8 mouse cellular contexts compared by ENCODE assay signal in the genomic region with DNA sequence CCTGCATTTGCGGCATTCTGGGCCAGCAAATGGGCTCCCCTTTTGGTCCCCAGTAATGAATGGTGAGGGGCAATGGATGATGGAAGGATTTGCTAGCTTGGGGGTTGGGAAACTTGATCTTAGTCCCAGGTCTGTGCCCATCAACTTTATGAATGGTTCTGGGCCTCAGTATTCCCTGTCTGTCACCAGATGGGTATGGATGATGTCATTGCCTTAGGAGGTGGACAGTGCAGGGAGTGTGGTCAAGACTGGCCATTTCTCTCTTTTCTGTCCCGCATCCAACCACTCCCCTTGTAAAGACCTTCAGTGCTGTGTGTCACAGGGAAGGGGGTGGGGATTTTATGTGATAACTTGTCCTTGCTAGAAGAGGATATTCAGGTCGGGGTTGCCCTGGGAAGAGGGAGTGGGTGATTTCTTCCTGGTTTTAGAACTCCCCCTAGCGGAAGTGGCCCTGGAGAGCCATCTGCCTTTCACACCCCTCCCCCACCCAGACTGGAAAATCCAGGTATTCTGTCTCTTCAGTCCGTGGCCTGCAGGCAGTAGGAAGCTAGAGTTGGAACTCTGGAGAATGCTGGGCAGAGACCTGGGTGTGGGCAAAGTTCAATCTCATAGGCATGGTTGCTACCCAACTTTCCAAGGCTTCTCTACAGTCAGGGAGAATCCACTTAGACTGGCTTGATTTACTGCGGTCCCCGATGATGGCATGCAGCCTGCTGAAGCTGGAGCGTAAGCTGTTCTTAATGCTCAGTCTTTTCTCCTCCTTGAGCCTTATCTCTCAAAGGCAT. TPM values are rescaled to one million over a fixed set of nuclear protein-coding genes. Genes with fewer than 3 reads are reported as not detected.
DNase-seq lines count a peak whose midpoint lies in the region; ATAC-seq and TF ChIP-seq lines count a peak whose summit lies in the region.

No protein-coding gene starts in this region.

- H3K9ac ChIP-seq in intestine, embryonic 16.5 days (ENCODE audit: low read depth, low read length), result peak overlapping the region; percentile 79
- no peak overlapping the region for H3K9ac ChIP-seq in liver, embryonic 16.5 days (ENCODE audit: low read depth, low read length)

- H3K36me3 ChIP-seq in intestine, embryonic 16.5 days (ENCODE audit: control insufficient read depth, insufficient read depth, low read length), result no peaks in the 10 kb centered on the region
- no peaks in the 10 kb centered on the region for H3K36me3 ChIP-seq in liver, embryonic 16.5 days (ENCODE audit: control insufficient read depth, insufficient read depth)

- no peak for TF ChIP-seq CTCF in olfactory bulb, adult 2 months (IDR thresholded peaks at IDR 0.05; ENCODE audit: insufficient read depth, low read depth, low read length)

- peak; percentile 5 for ATAC-seq in intestine, embryonic 16.5 days
- no peak for ATAC-seq in liver, embryonic 16.5 days (ENCODE audit: low read depth)
- ATAC-seq in granulocyte monocyte progenitor cell, adult 5-6 weeks (replicated peaks; ENCODE audit: poor library complexity, severe bottlenecking), result no peak

- no peak for TF ChIP-seq POLR2A in olfactory bulb, adult 2 months (IDR thresholded peaks at IDR 0.05; ENCODE audit: insufficient read depth, low read depth, low read length)

- H3K9me3 ChIP-seq in intestine, embryonic 16.5 days (ENCODE audit: control insufficient read depth, low read length), result no peaks in the 10 kb centered on the region
- H3K9me3 ChIP-seq in liver, embryonic 16.5 days (replicated peaks; ENCODE audit: control insufficient read depth, low read length), result no peaks in the 10 kb centered on the region

- H3K4me3 ChIP-seq in intestine, embryonic 16.5 days (ENCODE audit: low read length), result peak overlapping the region; percentile 68
- H3K4me3 ChIP-seq in liver, embryonic 16.5 days (ENCODE audit: low read depth, low read length), result peak overlapping the region; percentile 77
- H3K4me3 ChIP-seq in olfactory bulb, adult 2 months (ENCODE audit: insufficient read depth, low read depth, low read length), result peak overlapping the region; percentile 85

- peak overlapping the region; percentile 95 for H3K27ac ChIP-seq in intestine, embryonic 16.5 days (ENCODE audit: low read length)
- peak overlapping the region; percentile 31; the same call in 1 of the 2 replicates for H3K27ac ChIP-seq in liver, embryonic 16.5 days (ENCODE audit: low read length)
- no peak overlapping the region for H3K27ac ChIP-seq in olfactory bulb, adult 2 months (ENCODE audit: insufficient read depth, low read depth, low read length)

- peak; percentile 56 to 71 for DNase-seq in heart, adult 18-20 months
- DNase-seq in heart, adult 8-10 months (ENCODE audit: low spot score), result no peak
- peak; percentile 84 for DNase-seq in adrenal gland, adult 8-10 months
- peak; percentile 75 for DNase-seq in fat pad, adult 2 months (ENCODE audit: extremely low read depth, low read depth, low spot score)

- H3K27me3 ChIP-seq in intestine, embryonic 16.5 days (replicated peaks; ENCODE audit: control insufficient read depth, insufficient read depth, low read length), result no peaks in the 10 kb centered on the region
- H3K27me3 ChIP-seq in liver, embryonic 16.5 days (ENCODE audit: control insufficient read depth, insufficient read depth, low read depth, low read length), result peaks cover 2% of the 10 kb centered on the region; the same call in 1 of the 2 replicates

- peak overlapping the region; percentile 77 for H3K4me2 ChIP-seq in intestine, embryonic 16.5 days (ENCODE audit: low read depth, low read length)
- H3K4me2 ChIP-seq in liver, embryonic 16.5 days (ENCODE audit: low read depth, low read length), result peak overlapping the region; percentile 89

- peaks cover 64% of the 10 kb centered on the region for H3K4me1 ChIP-seq in intestine, embryonic 16.5 days (ENCODE audit: control insufficient read depth, insufficient read depth, low read length)
- H3K4me1 ChIP-seq in liver, embryonic 16.5 days (ENCODE audit: control insufficient read depth, low read depth, low read length), result peaks cover 25% of the 10 kb centered on the region
- H3K4me1 ChIP-seq in olfactory bulb, adult 2 months (ENCODE audit: control insufficient read depth, insufficient read depth, low read length), result peaks cover 33% of the 10 kb centered on the region

- 14% methylated on average over 8 of the region's 8 CpGs for WGBS in intestine, embryonic 16.5 days
- WGBS in liver, embryonic 16.5 days (ENCODE audit: insufficient replicate concordance), result 36% methylated on average over 8 of the region's 8 CpGs
- 28% methylated on average over 8 of the region's 8 CpGs for WGBS in olfactory bulb, adult 2 months

RNA-seq across cellular contexts. Expression of gene Lasp1, which starts 2.8 kb away (rescaled TPM):
- total RNA-seq in heart, adult 18-20 months (2021), result 10 to 100 TPM; 34.9 to 36.6 TPM
- 10 to 100 TPM; 20.1 to 32.0 (median 25.8) TPM for total RNA-seq in heart, adult 8-10 months (2022)
- 100 to 1,000 TPM; 131 to 177 (median 143) TPM for total RNA-seq in adrenal gland, adult 8-10 months (2022)
- polyA plus RNA-seq in intestine, embryonic 16.5 days (2015; fragmentation: Nextera tagmentation; extraction: Ambion mirVana), result 141 and 148 TPM in 2 replicates
- polyA plus RNA-seq in liver, embryonic 16.5 days (2015; fragmentation: Nextera tagmentation; extraction: Ambion mirVana), result 32.3 and 38.3 TPM in 2 replicates
- polyA plus RNA-seq in olfactory bulb, adult 2 months (2012; ENCODE audit: insufficient read depth, insufficient read length, low replicate concordance, missing spikeins), result not detected in 2 replicates
- 60.5 and 60.7 TPM in 2 replicates for total RNA-seq in granulocyte monocyte progenitor cell, adult 5-6 weeks (2014; fragmentation: Nextera tagmentation)
- total RNA-seq in granulocyte monocyte progenitor cell, adult 5-6 weeks (2017), result 92.5 and 124 TPM in 2 replicates

RNA-seq across cellular contexts. Expression of gene Rpl23, which starts 19.4 kb away (rescaled TPM):
- 100 to 1,000 TPM; 505 to 584 TPM for total RNA-seq in heart, adult 18-20 months (2021)
- 100 to 1,000 TPM; 425 to 610 (median 521) TPM for total RNA-seq in heart, adult 8-10 months (2022)
- 100 to 1,000 TPM; 753 to 943 (median 843) TPM for total RNA-seq in adrenal gland, adult 8-10 months (2022)
- polyA plus RNA-seq in intestine, embryonic 16.5 days (2015; fragmentation: Nextera tagmentation; extraction: Ambion mirVana), result 466 and 491 TPM in 2 replicates
- 232 and 261 TPM in 2 replicates for polyA plus RNA-seq in liver, embryonic 16.5 days (2015; fragmentation: Nextera tagmentation; extraction: Ambion mirVana)
- 695 TPM in 1 of 2 replicates, not detected in the other for polyA plus RNA-seq in olfactory bulb, adult 2 months (2012; ENCODE audit: insufficient read depth, insufficient read length, low replicate concordance, missing spikeins)
- 2,177 and 2,335 TPM in 2 replicates for total RNA-seq in granulocyte monocyte progenitor cell, adult 5-6 weeks (2014; fragmentation: Nextera tagmentation)
- 2,263 and 3,329 TPM in 2 replicates for total RNA-seq in granulocyte monocyte progenitor cell, adult 5-6 weeks (2017)

RNA-seq across cellular contexts. Expression of gene 1700001P01Rik, which starts 25.9 kb away (rescaled TPM):
- not detected for total RNA-seq in heart, adult 18-20 months (2021)
- not detected for total RNA-seq in heart, adult 8-10 months (2022)
- total RNA-seq in adrenal gland, adult 8-10 months (2022), result under 1 TPM in 3 of 4 experiments, not detected in 1; 0.49 to 0.67 (median 0.62) TPM
- not detected in 2 replicates for polyA plus RNA-seq in intestine, embryonic 16.5 days (2015; fragmentation: Nextera tagmentation; extraction: Ambion mirVana)
- polyA plus RNA-seq in liver, embryonic 16.5 days (2015; fragmentation: Nextera tagmentation; extraction: Ambion mirVana), result not detected in 2 replicates
- not detected in 2 replicates for polyA plus RNA-seq in olfactory bulb, adult 2 months (2012; ENCODE audit: insufficient read depth, insufficient read length, low replicate concordance, missing spikeins)
- not detected in 2 replicates for total RNA-seq in granulocyte monocyte progenitor cell, adult 5-6 weeks (2014; fragmentation: Nextera tagmentation)
- not detected in 2 replicates for total RNA-seq in granulocyte monocyte progenitor cell, adult 5-6 weeks (2017)

RNA-seq across cellular contexts. Expression of gene Cwc25, which starts 35.2 kb away (rescaled TPM):
- total RNA-seq in heart, adult 18-20 months (2021), result 1 to 10 TPM; 6.4 to 8.4 TPM
- 1 to 10 TPM; 6.1 to 7.1 (median 6.3) TPM for total RNA-seq in heart, adult 8-10 months (2022)
- total RNA-seq in adrenal gland, adult 8-10 months (2022), result 10 to 100 TPM; 22.2 to 26.6 (median 23.1) TPM
- 11.1 and 11.9 TPM in 2 replicates for polyA plus RNA-seq in intestine, embryonic 16.5 days (2015; fragmentation: Nextera tagmentation; extraction: Ambion mirVana)
- polyA plus RNA-seq in liver, embryonic 16.5 days (2015; fragmentation: Nextera tagmentation; extraction: Ambion mirVana), result 5.4 and 6.0 TPM in 2 replicates
- not detected in 2 replicates for polyA plus RNA-seq in olfactory bulb, adult 2 months (2012; ENCODE audit: insufficient read depth, insufficient read length, low replicate concordance, missing spikeins)
- 9.0 and 13.0 TPM in 2 replicates for total RNA-seq in granulocyte monocyte progenitor cell, adult 5-6 weeks (2014; fragmentation: Nextera tagmentation)
- total RNA-seq in granulocyte monocyte progenitor cell, adult 5-6 weeks (2017), result 16.3 and 18.9 TPM in 2 replicates

RNA-seq across cellular contexts. Expression of gene B230217C12Rik, which starts 39.0 kb away (rescaled TPM):
- under 1 TPM; 0.51 to 0.55 TPM for total RNA-seq in heart, adult 18-20 months (2021)
- total RNA-seq in heart, adult 8-10 months (2022), result 1 to 10 TPM in 1 of 4 experiments, under 1 TPM in 3; 0.22 to 1.7 (median 0.51) TPM
- 1 to 10 TPM; 3.7 to 7.2 (median 6.2) TPM for total RNA-seq in adrenal gland, adult 8-10 months (2022)
- polyA plus RNA-seq in intestine, embryonic 16.5 days (2015; fragmentation: Nextera tagmentation; extraction: Ambion mirVana), result 4.1 TPM in 2 replicates
- 0.19 and 0.36 TPM in 2 replicates for polyA plus RNA-seq in liver, embryonic 16.5 days (2015; fragmentation: Nextera tagmentation; extraction: Ambion mirVana)
- polyA plus RNA-seq in olfactory bulb, adult 2 months (2012; ENCODE audit: insufficient read depth, insufficient read length, low replicate concordance, missing spikeins), result not detected in 2 replicates
- total RNA-seq in granulocyte monocyte progenitor cell, adult 5-6 weeks (2014; fragmentation: Nextera tagmentation), result 3.8 TPM in 1 of 2 replicates, not detected in the other
- total RNA-seq in granulocyte monocyte progenitor cell, adult 5-6 weeks (2017), result 1.3 TPM in 1 of 2 replicates, not detected in the other
